Mouse (Mus musculus): ENCODE measurements around the gene Trim46.

Trim46 gene

GRCm38 (mm10) chr3:89246261-89247100, at the start of gene Trim46:
TSS of gene Trim46 (minus strand) at chr3:89246309.
- peak; percentile 96 for DNase-seq (ENCODE audit: low read depth, low spot score)

- no peak for DNase-seq (ENCODE audit: low read depth, low spot score)
Observed at GRCm38 (mm10) chr3:89295685-89296230, 49.6 kb upstream of the Trim46 start.

- DNase-seq (ENCODE audit: low read depth, low spot score), result no peak
Observed at GRCm38 (mm10) chr3:89294195-89294594, 48.1 kb upstream of the Trim46 start.

- DNase-seq (ENCODE audit: low read depth, low spot score), result no peak
Observed at GRCm38 (mm10) chr3:89293247-89293918, 47.3 kb upstream of the Trim46 start.

GRCm38 (mm10) chr3:89292303-89292702, 46.2 kb upstream of the Trim46 start:
- DNase-seq (ENCODE audit: low read depth, low spot score), result no peak

- no peak for DNase-seq (ENCODE audit: low read depth, low spot score)
Observed at GRCm38 (mm10) chr3:89291874-89292273, 45.8 kb upstream of the Trim46 start.

- peak; percentile 67 for DNase-seq (ENCODE audit: low read depth, low spot score)
Observed at GRCm38 (mm10) chr3:89288503-89288928, 42.4 kb upstream of the Trim46 start.

- DNase-seq (ENCODE audit: low read depth, low spot score), result no peak
Observed at GRCm38 (mm10) chr3:89287286-89287685, 41.2 kb upstream of the Trim46 start.

- DNase-seq (ENCODE audit: low read depth, low spot score), result no peak
Observed at GRCm38 (mm10) chr3:89285526-89285925, 39.4 kb upstream of the Trim46 start.

- no peak for DNase-seq (ENCODE audit: low read depth, low spot score)
Observed at GRCm38 (mm10) chr3:89284261-89284660, 38.2 kb upstream of the Trim46 start.

- DNase-seq (ENCODE audit: low read depth, low spot score), result peak; percentile 69
Observed at GRCm38 (mm10) chr3:89282291-89282643, 36.2 kb upstream of the Trim46 start.

- DNase-seq (ENCODE audit: low read depth, low spot score), result peak; percentile 94
Observed at GRCm38 (mm10) chr3:89281579-89282290, 35.6 kb upstream of the Trim46 start.

- DNase-seq (ENCODE audit: low read depth, low spot score), result no peak
Observed at GRCm38 (mm10) chr3:89280606-89281511, 34.8 kb upstream of the Trim46 start, which contains the start of gene Efna1. TSS of gene Efna1 (minus strand) at chr3:89281142.

- peak; percentile 65 for DNase-seq (ENCODE audit: low read depth, low spot score)
Observed at GRCm38 (mm10) chr3:89280050-89280605, 34.0 kb upstream of the Trim46 start.

- peak; percentile 90 for DNase-seq (ENCODE audit: low read depth, low spot score)
Observed at GRCm38 (mm10) chr3:89279153-89279890, 33.2 kb upstream of the Trim46 start.

GRCm38 (mm10) chr3:89278643-89279042, 32.5 kb upstream of the Trim46 start:
- DNase-seq (ENCODE audit: low read depth, low spot score), result no peak

- DNase-seq (ENCODE audit: low read depth, low spot score), result no peak
Observed at GRCm38 (mm10) chr3:89278107-89278506, 32.0 kb upstream of the Trim46 start.

- peak; percentile 71 for DNase-seq (ENCODE audit: low read depth, low spot score)
Observed at GRCm38 (mm10) chr3:89277281-89278021, 31.3 kb upstream of the Trim46 start.

GRCm38 (mm10) chr3:89276061-89276460, 30.0 kb upstream of the Trim46 start:
- no peak for DNase-seq (ENCODE audit: low read depth, low spot score)
